Mouse (Mus musculus) small intestine, adult 2 months (tissue): ENCODE measurements around the gene Cdh23.

Source experiments
- CTCF ChIP-seq: fragments of 200-500 bp; IDR thresholded peaks from 2 replicates; pipeline ENCODE4 v1.5.1; 2012; ENCODE audit warnings: low read depth, mild to moderate bottlenecking, control low read depth, inconsistent platforms, low read length, moderate library complexity, mixed read lengths; ENCODE audit not compliant: insufficient replicate concordance, insufficient read length; ENCODE audit errors: extremely low read depth
- POLR2A ChIP-seq: fragments of 200-500 bp; IDR thresholded peaks from 2 replicates; pipeline ENCODE4 v1.6.1; 2012; ENCODE audit warnings: low read depth, mild to moderate bottlenecking, control low read depth, inconsistent platforms, low read length, moderate library complexity

DNA sequence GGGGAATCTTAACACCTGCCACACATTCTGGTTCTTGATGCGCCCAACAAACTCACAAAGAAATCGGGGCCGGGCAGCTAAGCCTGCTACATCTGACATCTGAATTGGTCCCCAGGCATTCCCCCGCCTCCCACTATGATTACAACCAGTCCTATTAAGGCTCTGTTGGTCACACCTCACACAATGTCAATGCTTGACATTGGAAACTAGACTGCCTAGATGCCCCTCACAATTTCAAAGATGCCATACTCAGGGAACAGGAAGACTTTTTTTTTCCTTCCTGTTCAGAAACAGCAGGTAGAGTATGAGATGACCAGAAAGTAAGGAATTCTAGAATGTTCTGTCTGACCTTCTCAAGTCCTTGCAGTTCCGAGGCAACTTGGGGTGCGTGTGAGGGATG lies 89.6 kb downstream of the Cdh23 start:
- TF ChIP-seq CTCF (no peak), POLR2A (no peak)
